Mouse (Mus musculus) cerebellum, adult 11-12 months (tissue): ENCODE data around the gene Hps1.
"Not testable (repeated sequence)": the region's sequence is repeated elsewhere in the genome, so short reads cannot be mapped to it uniquely, and the experiment has no call there.

ENCODE experiments used
- DNase-seq: peaks from one replicate; pipeline ENCODE4 v3.0.0; 2022

The Hps1 gene

GRCm38 (mm10) chr19:42779531-42780155 is at the start of gene Hps1:
Gene Hps1, minus strand, starts transcription at chr19:42779978.
- peak; percentile 89 for DNase-seq

DNA sequence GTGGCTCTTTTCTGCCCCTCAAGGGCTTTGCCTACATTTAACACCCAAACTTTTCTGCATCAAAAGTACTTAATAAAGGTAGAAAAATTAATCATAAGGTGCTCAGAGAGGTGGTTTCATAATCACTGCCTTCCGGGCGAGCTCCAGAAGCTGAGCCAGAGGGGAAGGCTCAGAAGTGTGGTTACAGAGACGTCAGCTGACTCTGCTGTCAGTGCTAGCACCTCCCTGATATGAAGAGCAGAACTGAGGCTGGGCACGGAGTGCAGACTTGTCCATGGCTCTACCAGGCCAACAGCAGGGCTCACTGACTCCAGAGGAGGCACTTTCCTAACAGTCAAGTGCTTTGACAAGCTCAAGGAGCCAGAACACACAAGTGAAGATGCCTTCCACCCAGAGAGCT is 49.4 kb upstream of the Hps1 start:
- no peak for DNase-seq

DNA sequence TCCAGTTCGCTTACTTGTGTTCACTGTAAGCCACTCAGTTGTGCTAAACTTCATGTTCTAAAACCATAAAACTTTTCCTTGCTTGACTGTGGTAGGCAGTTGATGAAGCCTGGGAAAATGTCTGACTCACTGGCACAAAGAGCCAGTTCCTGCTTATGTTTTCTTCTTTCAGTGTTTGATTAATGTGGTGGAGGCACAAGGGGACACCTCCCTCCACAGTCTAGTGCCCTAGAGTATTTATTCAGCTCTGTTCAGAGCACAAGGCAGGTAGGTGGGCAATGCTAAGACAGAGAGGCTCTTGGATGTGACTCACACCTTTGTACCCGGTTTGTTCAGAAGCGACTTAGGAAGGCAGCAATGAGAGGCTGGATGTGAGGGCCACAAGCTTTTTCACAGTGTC is 48.1 kb upstream of the Hps1 start:
- DNase-seq, result no peak

DNA sequence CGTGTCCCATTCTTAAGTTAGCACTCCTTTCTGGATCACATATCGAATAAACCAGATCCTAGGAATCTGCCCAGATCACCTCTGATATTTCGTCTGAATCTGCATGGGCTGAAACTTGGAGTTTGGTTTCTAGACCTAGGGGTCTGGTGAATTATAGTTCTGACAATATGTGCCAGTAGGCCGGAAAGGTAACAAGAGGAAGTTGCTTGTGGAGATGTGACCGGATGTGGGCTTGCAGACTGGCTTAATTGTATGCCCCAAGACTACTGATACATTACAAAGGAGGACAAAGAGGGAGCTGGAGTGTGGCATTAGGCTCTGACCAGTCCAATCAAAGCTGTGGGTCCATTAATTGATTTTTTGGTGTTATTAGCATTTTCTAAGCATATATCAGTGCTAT is 40.3 kb upstream of the Hps1 start:
- DNase-seq, result no peak

- DNase-seq, result no peak
Observed at GRCm38 (mm10) chr19:42817761-42818160, 38.0 kb upstream of the Hps1 start.

GRCm38 (mm10) chr19:42816261-42816660 is 36.5 kb upstream of the Hps1 start:
- DNase-seq, result no peak

DNA sequence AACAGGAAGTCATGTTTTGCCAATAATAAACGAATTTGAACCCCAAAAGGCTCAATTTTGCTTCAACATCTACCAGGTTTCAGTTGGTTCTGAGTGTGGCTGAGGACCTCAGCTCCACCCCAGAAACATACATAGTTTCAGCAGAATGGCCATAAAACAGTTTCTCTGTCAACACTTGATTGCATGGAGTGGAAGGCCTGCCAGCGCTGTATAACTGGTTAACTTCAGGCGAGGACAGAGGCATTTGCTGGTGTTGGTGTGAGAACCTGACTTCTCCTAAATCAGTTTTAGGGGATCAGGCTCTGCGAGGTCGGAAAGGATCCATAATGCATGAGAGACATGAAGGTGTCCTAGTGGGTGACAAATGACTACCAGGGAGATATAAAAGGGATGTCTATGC is 30.4 kb upstream of the Hps1 start:
- DNase-seq, result no peak

- DNase-seq, result no peak
Observed at GRCm38 (mm10) chr19:42809491-42809890, 29.7 kb upstream of the Hps1 start.

DNA sequence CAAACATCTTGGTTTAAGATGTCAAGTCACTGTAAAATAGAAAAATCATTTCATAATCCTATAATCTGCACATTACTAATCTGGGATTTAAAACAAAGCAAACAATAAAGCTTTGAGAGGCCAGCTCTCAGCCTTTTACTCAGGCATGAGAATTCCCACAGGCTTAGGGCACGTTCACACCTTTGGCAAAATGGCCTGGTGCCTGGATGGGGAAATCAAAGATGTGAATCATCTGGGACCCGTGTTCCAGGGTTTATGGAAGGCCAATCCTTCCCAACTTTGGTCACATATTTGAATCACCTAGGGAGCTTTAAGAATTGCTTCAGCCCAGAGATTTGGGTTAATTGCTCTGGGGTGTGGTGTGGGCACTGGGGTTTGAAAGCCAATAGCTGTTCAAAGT is 18.1 kb upstream of the Hps1 start:
- no peak for DNase-seq

DNA sequence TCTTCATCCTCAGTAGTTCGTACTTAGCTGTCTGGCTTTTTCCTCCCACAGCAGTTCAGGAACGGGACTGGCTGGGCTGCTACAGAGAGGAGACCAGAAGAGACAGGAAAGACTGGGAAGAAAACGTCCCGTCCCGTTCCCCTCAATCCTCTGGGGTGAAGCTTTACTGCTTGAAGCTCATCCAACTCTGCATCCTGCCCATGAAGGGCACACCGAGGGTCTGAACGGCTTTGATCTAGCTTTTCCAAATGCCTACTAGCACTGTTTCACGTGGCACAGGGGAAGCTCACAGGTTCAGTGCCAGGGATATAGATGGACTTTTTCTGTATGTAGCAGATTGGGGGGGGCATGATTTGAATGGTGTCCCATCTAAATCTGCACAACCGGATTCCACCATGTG is 16.0 kb upstream of the Hps1 start:
- no peak for DNase-seq

- peak; percentile 73 for DNase-seq
Observed at GRCm38 (mm10) chr19:42794914-42795613, 15.3 kb upstream of the Hps1 start.

- no peak for DNase-seq
Observed at GRCm38 (mm10) chr19:42788311-42788710, 8.5 kb upstream of the Hps1 start.

- DNase-seq, result no peak
Observed at GRCm38 (mm10) chr19:42785562-42786220, 5.9 kb upstream of the Hps1 start.

DNA sequence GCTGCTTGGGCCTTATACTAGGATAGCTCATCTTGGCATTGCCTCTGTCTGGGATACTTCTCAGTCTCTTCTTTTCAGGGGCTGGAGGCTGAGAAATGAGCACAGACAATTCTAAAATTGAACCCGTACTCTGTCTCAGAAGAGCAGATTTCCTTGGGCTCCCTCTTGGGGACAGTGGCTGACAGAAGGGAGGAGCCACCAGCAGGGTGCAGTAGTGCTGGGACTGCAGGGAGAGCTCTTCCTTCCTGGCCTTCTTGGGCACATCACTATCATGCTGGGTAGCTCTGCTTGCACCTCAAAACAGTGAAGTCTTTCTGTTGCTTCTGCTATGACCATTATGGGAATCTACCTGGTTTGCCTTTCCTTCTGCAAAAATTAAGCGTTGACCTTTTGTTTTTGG is 5.4 kb upstream of the Hps1 start:
- DNase-seq, result no peak

GRCm38 (mm10) chr19:42780156-42780538 is 369 bp upstream of the Hps1 start:
- DNase-seq, result not testable (repeated sequence)

- peak; percentile 25 for DNase-seq
Observed at GRCm38 (mm10) chr19:42777801-42778200, 2.0 kb downstream of the Hps1 start.

DNA sequence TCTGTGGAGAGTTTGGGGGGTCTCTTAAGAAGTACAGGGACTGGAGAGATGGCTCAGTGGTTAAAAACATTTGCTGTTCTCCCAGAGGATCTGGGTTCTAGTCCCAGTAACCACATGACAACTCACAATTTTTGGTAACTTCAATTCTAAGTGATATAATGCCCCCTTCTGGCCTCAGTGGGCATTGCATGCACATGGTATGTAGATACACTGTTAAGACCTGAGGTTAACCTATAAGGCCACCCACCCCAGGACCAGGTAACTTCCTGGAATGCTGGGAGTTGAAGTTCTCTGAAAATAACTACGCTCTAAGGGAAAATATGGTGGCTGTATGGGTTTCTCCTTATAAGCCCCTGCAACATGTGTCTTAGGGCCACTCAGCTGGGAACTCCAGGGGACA is 3.0 kb downstream of the Hps1 start:
- DNase-seq, result no peak

GRCm38 (mm10) chr19:42770141-42770872 is 9.5 kb downstream of the Hps1 start:
- no peak for DNase-seq

GRCm38 (mm10) chr19:42769648-42770047 is 10.1 kb downstream of the Hps1 start:
- DNase-seq, result no peak

DNA sequence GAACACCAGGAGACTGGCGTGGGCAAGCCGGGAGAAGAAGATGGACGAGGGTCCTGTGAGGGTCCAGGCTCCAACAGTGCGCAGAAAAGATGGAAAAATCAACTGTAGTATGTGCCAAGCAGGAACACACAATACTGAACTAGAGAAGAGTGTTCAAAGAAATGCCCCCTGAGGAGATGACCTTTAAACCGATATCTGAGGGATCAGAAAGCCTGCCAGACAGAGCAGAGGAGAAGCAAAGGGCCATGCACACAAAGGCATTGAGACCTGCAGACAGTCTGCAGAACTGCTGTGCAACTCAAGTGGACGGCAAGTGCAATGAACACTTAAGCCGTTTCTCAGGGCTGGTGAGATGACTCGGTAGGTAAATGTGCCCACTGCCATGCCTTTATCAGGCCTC is 12.4 kb downstream of the Hps1 start:
- DNase-seq, result no peak

DNA sequence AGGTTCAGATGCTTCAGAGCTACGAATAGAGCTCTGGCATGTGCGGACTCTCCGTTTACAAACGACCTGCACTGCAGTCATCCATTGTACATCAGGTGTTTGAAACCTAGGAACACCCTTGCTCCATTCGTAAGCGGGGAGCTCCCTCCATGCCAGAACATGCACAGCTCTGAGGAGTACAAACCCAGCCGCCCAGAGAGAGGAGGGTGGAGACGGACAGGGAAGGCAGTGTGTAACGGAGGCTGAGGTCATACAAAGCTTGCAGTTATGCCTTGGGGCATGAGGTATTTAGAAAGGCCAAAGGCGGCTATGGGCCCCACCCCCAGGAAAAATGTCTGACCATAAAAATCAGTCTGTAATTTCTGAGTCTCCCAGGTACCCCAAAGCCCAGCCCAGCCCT is 15.4 kb downstream of the Hps1 start:
- no peak for DNase-seq

DNA sequence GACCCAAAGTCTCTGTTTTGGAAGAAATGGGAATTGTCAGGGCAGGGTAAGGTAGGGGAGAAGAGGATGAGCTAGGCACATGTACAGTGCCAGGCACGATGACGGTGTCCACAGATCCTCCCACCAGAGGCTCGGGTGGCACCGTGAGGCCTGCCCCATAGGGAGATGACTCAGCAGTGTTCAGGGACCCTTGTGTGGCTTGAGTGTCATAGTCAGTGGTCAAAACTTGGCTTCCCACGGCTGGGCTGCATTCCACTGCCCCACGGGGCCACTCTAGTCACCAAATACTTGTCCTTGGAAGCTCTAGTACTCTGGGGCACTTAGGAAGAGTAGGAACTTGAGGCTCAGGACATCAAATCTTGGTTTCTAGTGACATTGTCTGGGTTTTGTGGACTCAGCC is 23.1 kb downstream of the Hps1 start:
- no peak for DNase-seq

GRCm38 (mm10) chr19:42755148-42755870 is 24.5 kb downstream of the Hps1 start:
- no peak for DNase-seq
